Mouse (Mus musculus): ENCODE measurements around the gene Vdac2. TPM values are rescaled to one million over a fixed set of nuclear protein-coding genes. Genes with fewer than 3 reads are reported as not detected.

Gene Vdac2
- total and polyA plus RNA-seq, 3 experiments, result 268 to 475 (median 461) TPM

DNA sequence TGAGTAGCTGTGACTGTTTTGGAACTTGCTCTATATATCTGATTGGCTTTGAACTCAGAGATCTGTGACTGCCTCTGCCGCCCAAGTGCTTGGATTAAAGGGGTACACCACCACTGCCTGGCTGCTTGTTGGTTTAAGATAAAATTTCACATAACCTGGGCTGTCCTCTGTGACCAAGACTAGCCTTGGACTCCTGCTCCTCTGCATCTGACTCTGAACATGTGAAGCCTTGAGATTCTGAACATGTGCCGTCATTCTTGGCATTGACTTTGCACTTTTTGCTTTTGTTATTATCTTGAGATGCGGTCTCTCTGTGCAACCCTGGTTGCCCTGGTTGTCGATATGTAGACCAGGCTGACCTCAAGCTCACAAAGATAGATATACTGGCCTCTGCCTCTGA is 33.3 kb upstream of the Vdac2 start:
- Histone ChIP-seq H3K4me2 (ENCODE audit: insufficient read depth, low read depth, poor library complexity, severe bottlenecking) (no peak overlapping the region), H3K4me3 (replicated peaks in 1 of 3; ENCODE audit: low read depth in 2 of 3, low read length in 2 of 3, poor library complexity in 1 of 3) (no peak overlapping the region), H3K27ac (ENCODE audit: insufficient read depth, low read depth) (no peak overlapping the region), H3K9me3 (replicated peaks; ENCODE audit: low read length) (no peaks in the 10 kb centered on the region), H3K36me3 (replicated peaks in 1 of 2; ENCODE audit: control insufficient read depth in 1 of 2, insufficient read depth in 1 of 2, low read length in 1 of 2) (peaks cover 13 to 67% of the 10 kb centered on the region in 2 experiments), H3K9ac (ENCODE audit: insufficient read depth, low read depth) (no peak overlapping the region), H3K79me2 (replicated peaks; ENCODE audit: control insufficient read depth, extremely low read depth, insufficient read depth, poor library complexity, severe bottlenecking) (no peaks in the 10 kb centered on the region), H3K4me1 (ENCODE audit: control insufficient read depth in 1 of 2, insufficient read depth in 2 of 2) (peaks cover 0 to 13% of the 10 kb centered on the region in 2 experiments; a peak in 2 of 4 replicates), H3K27me3 (replicated peaks) (no peaks in the 10 kb centered on the region)
- dilution Hi-C loops (cut with MboI; ENCODE audit: extremely low pct_ligation_motif_present, extremely low pct_unique_long_range_greater_than_20kb, low sequenced_read_pairs), result no loop called here
- in situ Hi-C loops (cut with MboI; ENCODE audit: low pct_ligation_motif_present, low pct_unique_long_range_greater_than_20kb, low sequenced_read_pairs), result no loop called here
- no peak for TF ChIP-seq MAX (IDR thresholded peaks at IDR 0.05; ENCODE audit: low read length)
- TF ChIP-seq MYC (IDR thresholded peaks at IDR 0.05; ENCODE audit: low read depth, low read length), result no peak
- TF ChIP-seq POLR2AphosphoS2 (IDR thresholded peaks at IDR 0.05; ENCODE audit: low read depth, low read length), result no peak
- no peak for TF ChIP-seq TCF12 (IDR thresholded peaks at IDR 0.05; ENCODE audit: low read depth, low read length)
- no peak for DNase-seq (ENCODE audit: extremely low read depth)

DNA sequence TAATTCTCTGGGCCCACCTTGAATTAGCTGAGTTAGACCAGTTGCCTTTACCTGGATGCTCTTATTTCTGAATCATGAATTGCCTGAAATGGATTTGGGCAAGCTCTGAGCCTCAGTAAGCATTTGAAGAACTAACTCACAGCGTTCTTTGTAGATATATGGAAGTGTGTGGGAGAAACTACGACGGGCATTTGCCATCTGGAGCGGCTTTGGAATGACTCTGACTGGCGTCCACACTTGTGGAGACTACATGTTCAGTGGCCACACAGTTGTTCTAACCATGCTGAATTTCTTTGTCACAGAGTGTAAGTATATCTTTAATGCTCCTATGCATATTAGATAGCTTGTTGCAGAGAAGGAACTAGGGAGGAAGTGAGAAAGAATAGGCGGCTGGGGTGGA is 32.8 kb upstream of the Vdac2 start:
- Histone ChIP-seq H3K4me2 (ENCODE audit: insufficient read depth, low read depth, poor library complexity, severe bottlenecking) (no peak overlapping the region), H3K79me2 (replicated peaks; ENCODE audit: control insufficient read depth, extremely low read depth, insufficient read depth, poor library complexity, severe bottlenecking) (no peaks in the 10 kb centered on the region), H3K4me3 (replicated peaks in 1 of 3; ENCODE audit: low read depth in 2 of 3, low read length in 2 of 3, poor library complexity in 1 of 3) (no peak overlapping the region), H3K27me3 (replicated peaks) (no peaks in the 10 kb centered on the region), H3K9me3 (replicated peaks; ENCODE audit: low read length) (no peaks in the 10 kb centered on the region), H3K4me1 (ENCODE audit: control insufficient read depth in 1 of 2, insufficient read depth in 2 of 2) (peaks cover 0 to 13% of the 10 kb centered on the region in 2 experiments; a peak in 2 of 4 replicates), H3K36me3 (replicated peaks in 1 of 2; ENCODE audit: control insufficient read depth in 1 of 2, insufficient read depth in 1 of 2, low read length in 1 of 2) (peaks cover 13 to 65% of the 10 kb centered on the region in 2 experiments), H3K27ac (ENCODE audit: insufficient read depth, low read depth) (no peak overlapping the region), H3K9ac (ENCODE audit: insufficient read depth, low read depth) (no peak overlapping the region)
- DNase-seq (ENCODE audit: extremely low read depth), result no peak
- dilution Hi-C loops (cut with MboI; ENCODE audit: extremely low pct_ligation_motif_present, extremely low pct_unique_long_range_greater_than_20kb, low sequenced_read_pairs) (no loop called here), in situ Hi-C loops (cut with MboI; ENCODE audit: low pct_ligation_motif_present, low pct_unique_long_range_greater_than_20kb, low sequenced_read_pairs) (no loop called here)
- TF ChIP-seq HCFC1 (IDR thresholded peaks at IDR 0.05; ENCODE audit: low read depth, low read length) (no peak), EP300 (IDR thresholded peaks at IDR 0.05; ENCODE audit: low read length) (no peak), ELF1 (IDR thresholded peaks at IDR 0.05; ENCODE audit: low read depth, low read length) (no peak), ZMIZ1 (IDR thresholded peaks at IDR 0.05; ENCODE audit: low read depth, low read length) (no peak), RAD21 (IDR thresholded peaks at IDR 0.05; ENCODE audit: low read depth, low read length) (no peak), ZKSCAN1 (IDR thresholded peaks at IDR 0.05; ENCODE audit: borderline replicate concordance, low read depth, low read length) (no peak), GABPA (IDR thresholded peaks at IDR 0.05; ENCODE audit: insufficient replicate concordance, low read depth, low read length) (no peak), USF2 (conservative IDR thresholded peaks at IDR 0.05; ENCODE audit: low read depth, low read length) (no peak), MAZ (IDR thresholded peaks at IDR 0.05; ENCODE audit: low read depth, low read length) (no peak), UBTF (IDR thresholded peaks at IDR 0.05; ENCODE audit: low read depth, low read length) (no peak), MXI1 (IDR thresholded peaks at IDR 0.05; ENCODE audit: low read depth, low read length) (no peak)
